Mouse (Mus musculus) thymus, adult 2 months (tissue): ENCODE data around the gene Fam117a.

Experiments used
- CTCF ChIP-seq: fragments of 200-500 bp; IDR thresholded peaks from 2 replicates; pipeline ENCODE4 v1.5.1; 2012; ENCODE audit warnings: mild to moderate bottlenecking, control low read depth, low read length, moderate library complexity, borderline replicate concordance; ENCODE audit not compliant: control insufficient read depth, poor library complexity, insufficient read depth; ENCODE audit errors: extremely low read depth
- POLR2A ChIP-seq: fragments of 200-500 bp; IDR thresholded peaks from 2 replicates; pipeline ENCODE4 v1.6.1; 2012; ENCODE audit warnings: mild to moderate bottlenecking, low read length, control low read depth, moderate library complexity; ENCODE audit not compliant: control insufficient read depth, poor library complexity, insufficient read depth; ENCODE audit errors: extremely low read depth

- TF ChIP-seq CTCF (no peak), POLR2A (no peak)
Observed at GRCm38 (mm10) chr11:95380711-95381110, 43.9 kb downstream of the Fam117a start.
